Mouse (Mus musculus) liver, postnatal 0 days (tissue): Measurements from ENCODE around the gene Rpl22.

Experiments
- CTCF ChIP-seq: sonication (generic); IDR thresholded peaks from 2 replicates; pipeline ENCODE4 v1.5.1; 2016; ENCODE audit warnings: antibody characterized with exemption, low read depth
- EP300 ChIP-seq: IDR thresholded peaks from 2 replicates; pipeline ENCODE4 v1.6.1; 2016; ENCODE audit warnings: antibody characterized with exemption, low read depth, mild to moderate bottlenecking

DNA sequence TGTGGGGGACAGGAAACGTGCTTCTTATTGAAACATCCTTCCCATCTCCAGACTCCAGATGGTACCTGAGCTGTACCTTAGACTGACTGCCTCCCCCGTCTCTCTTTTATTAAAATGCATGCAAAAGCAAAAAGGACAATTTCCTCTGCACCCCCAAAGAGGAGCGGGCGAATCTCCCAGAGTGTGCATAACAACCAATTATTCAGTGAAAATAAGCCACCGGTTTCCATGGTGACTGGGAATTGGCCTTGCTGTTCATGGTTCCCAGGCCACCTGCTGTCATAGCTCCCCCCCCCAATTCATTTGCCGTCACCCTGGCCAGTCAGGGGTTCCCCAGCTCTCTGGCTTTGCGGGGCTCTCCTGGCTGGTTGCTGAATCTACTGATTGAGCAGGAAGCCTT is 39.7 kb downstream of the Rpl22 start:
- TF ChIP-seq CTCF (no peak), EP300 (no peak)
